Mouse (Mus musculus) midbrain, postnatal 0 days (tissue): Measurements from ENCODE around the gene Phactr1. TPM values are rescaled to one million over a fixed set of nuclear protein-coding genes. Genes with fewer than 3 reads are reported as not detected.

ENCODE experiments used
- ATAC-seq: fragments of 200-750 bp; cut with Nextera tagmentation; 2 replicates; pipeline ENCODE4 v1.8.0; 2017; ENCODE audit warnings: moderate number of reproducible peaks, mild to moderate bottlenecking, moderate TSS enrichment, moderate library complexity; ENCODE audit not compliant: low FRiP score
- DNase-seq: peaks from one replicate; pipeline ENCODE4 v3.0.0-alpha.2; 2015; ENCODE audit warnings: low spot score
- H3K27ac ChIP-seq: fragments of 300-500 bp; sonication (generic); 2 replicates; pipeline ENCODE4 v1.5.1; 2014; ENCODE audit warnings: low read depth, mild to moderate bottlenecking, low read length, mixed read lengths
- H3K27me3 ChIP-seq: fragments of 300-500 bp; sonication (generic); 2 replicates; pipeline ENCODE4 v1.6.1; 2014; ENCODE audit warnings: low read length, control low read depth, mixed read lengths; ENCODE audit not compliant: insufficient read depth
- H3K36me3 ChIP-seq: fragments of 300-500 bp; sonication (generic); 2 replicates; pipeline ENCODE4 v1.6.1; 2014; ENCODE audit warnings: low read length, control low read depth, mixed read lengths; ENCODE audit not compliant: insufficient read depth
- H3K4me1 ChIP-seq: fragments of 300-500 bp; sonication (generic); 2 replicates; pipeline ENCODE4 v1.6.1; 2014; ENCODE audit warnings: mild to moderate bottlenecking, control low read depth, antibody characterized with exemption, low read length, mixed read lengths; ENCODE audit not compliant: insufficient read depth
- H3K4me2 ChIP-seq: fragments of 300-500 bp; sonication (generic); 2 replicates; pipeline ENCODE4 v1.6.1; 2014; ENCODE audit warnings: low read depth, mild to moderate bottlenecking, low read length, mixed read lengths; ENCODE audit not compliant: poor library complexity, severe bottlenecking
- H3K4me3 ChIP-seq: fragments of 300-500 bp; sonication (generic); 2 replicates; pipeline ENCODE4 v1.5.1; 2014; ENCODE audit warnings: low read depth, mild to moderate bottlenecking, low read length, moderate library complexity
- H3K9ac ChIP-seq: fragments of 300-500 bp; sonication (generic); replicated peaks from 2 replicates; pipeline ENCODE4 v1.6.1; 2014; ENCODE audit warnings: mild to moderate bottlenecking, low read length, moderate library complexity, mixed read lengths; ENCODE audit not compliant: poor library complexity, severe bottlenecking
- H3K9me3 ChIP-seq: fragments of 300-500 bp; sonication (generic); 2 replicates; pipeline ENCODE4 v1.6.1; 2016; ENCODE audit warnings: low read length, control low read depth
- CTCF ChIP-seq: IDR thresholded peaks from 2 replicates; pipeline ENCODE4 v1.5.1; 2016; ENCODE audit warnings: antibody characterized with exemption, mild to moderate bottlenecking
- WGBS: fragments of 180-500 bp; shearing (Covaris S2); extraction: QIAGEN DNeasy Blood & Tissue Kit; methylation state at CpG from one replicate; pipeline ENCODE4 v1.1.7; 2014; 5-methylcytosine and 5-hydroxymethylcytosine counted together
- polyA plus RNA-seq: library from polyadenylated mRNA; unstranded; fragments of >200 nt; fragmentation: Nextera tagmentation; extraction: Ambion mirVana; gene quantifications from 2 replicates; pipeline ENCODE4 v1.2.1, GENCODE M21; 2015
- total RNA-seq: library from RNA; depleted of rRNA; stranded (reverse); fragments of >200 nt; gene quantifications from 2 replicates; pipeline ENCODE4 v1.2.3, GENCODE M21; 2014

The Phactr1 gene
- total and polyA plus RNA-seq, 2 experiments from 2014 or later, result 53.9 to 73.7 TPM

GRCm38 (mm10) chr13:42884033-42884724, 203.8 kb downstream of the Phactr1 start:
- no peaks in the 10 kb centered on the region for H3K9me3 ChIP-seq
- peak; percentile 5; the same call in 1 of the 2 replicates for TF ChIP-seq CTCF
- no peak overlapping the region for H3K4me3 ChIP-seq
- WGBS, result 73% methylated on average over 14 of the region's 14 CpGs
- H3K4me1 ChIP-seq, result no peaks in the 10 kb centered on the region
- no peaks in the 10 kb centered on the region for H3K27me3 ChIP-seq
- no peaks in the 10 kb centered on the region for H3K36me3 ChIP-seq
- DNase-seq (no peak), ATAC-seq (no peak)
- no peak overlapping the region for H3K9ac ChIP-seq
- H3K4me2 ChIP-seq, result no peak overlapping the region
- H3K27ac ChIP-seq, result no peak overlapping the region

GRCm38 (mm10) chr13:42884725-42885115, 204.3 kb downstream of the Phactr1 start:
- Histone ChIP-seq H3K27me3 (no peaks in the 10 kb centered on the region), H3K9me3 (no peaks in the 10 kb centered on the region), H3K27ac (no peak overlapping the region), H3K4me3 (no peak overlapping the region), H3K4me1 (no peaks in the 10 kb centered on the region), H3K9ac (no peak overlapping the region), H3K4me2 (no peak overlapping the region), H3K36me3 (no peaks in the 10 kb centered on the region)
- no peak for TF ChIP-seq CTCF
- ATAC-seq (no peak), DNase-seq (no peak)
- 75% methylated on average over 1 of the region's 1 CpGs for WGBS

- ATAC-seq (no peak), DNase-seq (no peak)
- no peaks in the 10 kb centered on the region for H3K36me3 ChIP-seq
- H3K27me3 ChIP-seq, result no peaks in the 10 kb centered on the region
- 88% methylated on average over 5 of the region's 5 CpGs for WGBS
- H3K4me2 ChIP-seq, result no peak overlapping the region
- no peak overlapping the region for H3K9ac ChIP-seq
- H3K9me3 ChIP-seq, result no peaks in the 10 kb centered on the region
- no peak overlapping the region for H3K27ac ChIP-seq
- no peak for TF ChIP-seq CTCF
- H3K4me3 ChIP-seq, result no peak overlapping the region
- H3K4me1 ChIP-seq, result no peaks in the 10 kb centered on the region
Observed at GRCm38 (mm10) chr13:42887701-42888100, 207.3 kb downstream of the Phactr1 start.

- no peak for ATAC-seq
- no peak overlapping the region for H3K9ac ChIP-seq
- WGBS, result 77% methylated on average over 12 of the region's 12 CpGs
- H3K27me3 ChIP-seq, result no peaks in the 10 kb centered on the region
- H3K9me3 ChIP-seq, result no peaks in the 10 kb centered on the region
- no peak overlapping the region for H3K27ac ChIP-seq
- no peak overlapping the region for H3K4me2 ChIP-seq
- no peak for TF ChIP-seq CTCF
- no peaks in the 10 kb centered on the region for H3K36me3 ChIP-seq
- no peak for DNase-seq
- no peak overlapping the region for H3K4me3 ChIP-seq
- no peaks in the 10 kb centered on the region for H3K4me1 ChIP-seq
Observed at GRCm38 (mm10) chr13:42889516-42890474, 209.4 kb downstream of the Phactr1 start.

GRCm38 (mm10) chr13:42890651-42891050, 210.2 kb downstream of the Phactr1 start:
- Histone ChIP-seq H3K27ac (no peak overlapping the region), H3K4me3 (no peak overlapping the region), H3K4me2 (no peak overlapping the region), H3K9me3 (no peaks in the 10 kb centered on the region), H3K27me3 (no peaks in the 10 kb centered on the region), H3K9ac (no peak overlapping the region), H3K36me3 (no peaks in the 10 kb centered on the region), H3K4me1 (no peaks in the 10 kb centered on the region)
- DNase-seq (no peak), ATAC-seq (no peak)
- TF ChIP-seq CTCF, result no peak
- 64% methylated on average over 5 of the region's 5 CpGs for WGBS

GRCm38 (mm10) chr13:42894016-42894415, 213.6 kb downstream of the Phactr1 start:
- H3K27me3 ChIP-seq, result no peaks in the 10 kb centered on the region
- ATAC-seq (no peak), DNase-seq (peak; percentile 21)
- no peak overlapping the region for H3K4me3 ChIP-seq
- H3K9ac ChIP-seq, result no peak overlapping the region
- no peaks in the 10 kb centered on the region for H3K4me1 ChIP-seq
- H3K27ac ChIP-seq, result no peak overlapping the region
- H3K9me3 ChIP-seq, result no peaks in the 10 kb centered on the region
- H3K4me2 ChIP-seq, result no peak overlapping the region
- no peak for TF ChIP-seq CTCF
- no peaks in the 10 kb centered on the region for H3K36me3 ChIP-seq
- 92% methylated on average over 10 of the region's 10 CpGs for WGBS
